Mouse (Mus musculus) G1E (cell line): ENCODE measurements at regions not wholly inside any gene's neighbourhood (a gene's known extent, or its start where the extent isn't known, plus 50 kb on each side); places are given as distances from the start of the nearest gene placed in this dataset.

ENCODE experiments used
- ATAC-seq: 2 replicates; pipeline ENCODE4 v1.8.0; 2016; ENCODE audit warnings: mild to moderate bottlenecking; ENCODE audit not compliant: insufficient number of reproducible peaks, poor library complexity, low FRiP score, severe bottlenecking; ENCODE audit errors: extremely low read depth
- DNase-seq: peaks from one replicate; pipeline ENCODE4 v3.0.0; 2012; ENCODE audit warnings: low spot score
- H3K27me3 ChIP-seq: 2 replicates; pipeline ENCODE4 v1.6.1; 2012; ENCODE audit warnings: mild to moderate bottlenecking, low read length, inconsistent platforms; ENCODE audit not compliant: insufficient read depth
- H3K36me3 ChIP-seq: replicated peaks from 2 replicates; pipeline ENCODE3; 2012; ENCODE audit warnings: mild to moderate bottlenecking, inconsistent platforms
- H3K4me1 ChIP-seq: 2 replicates; pipeline ENCODE4 v1.6.1; 2012; ENCODE audit warnings: low read depth, low read length, inconsistent platforms, mixed read lengths; ENCODE audit not compliant: insufficient read depth
- H3K4me3 ChIP-seq: 2 replicates; pipeline ENCODE4 v1.5.1; 2012; ENCODE audit warnings: low read depth, mild to moderate bottlenecking, inconsistent platforms, low read length, moderate library complexity, mixed read lengths
- H3K9me3 ChIP-seq: replicated peaks from 2 replicates; pipeline ENCODE4 v1.6.1; 2012; ENCODE audit warnings: inconsistent platforms
- CTCF ChIP-seq: IDR thresholded peaks from 2 replicates; pipeline ENCODE4 v1.5.1; 2012; ENCODE audit warnings: low read depth, low read length, inconsistent platforms, mixed read lengths
- GATA1 ChIP-seq: IDR thresholded peaks from 2 replicates; pipeline ENCODE4 v1.6.1; 2012; ENCODE audit warnings: borderline replicate concordance, low read length, inconsistent platforms, mixed read lengths
- GATA2 ChIP-seq: IDR thresholded peaks from 2 replicates; pipeline ENCODE4 v1.6.1; 2012; ENCODE audit warnings: low read depth, low read length, inconsistent platforms, borderline replicate concordance
- POLR2AphosphoS5 ChIP-seq: IDR thresholded peaks from 2 replicates; pipeline ENCODE4 v1.6.1; 2012; ENCODE audit warnings: low read depth, low read length, inconsistent platforms; ENCODE audit not compliant: insufficient replicate concordance
- TAL1 ChIP-seq: conservative IDR thresholded peaks from 2 replicates; pipeline ENCODE4 v1.6.1; 2012; ENCODE audit warnings: low read depth, low read length, inconsistent platforms, mixed read lengths

GRCm38 (mm10) chr1:190444366-190444765 is 273.9 kb upstream of the Prox1 start:
- DNase-seq (no peak), ATAC-seq (no peak)
- H3K27me3 ChIP-seq, result no peaks in the 10 kb centered on the region
- H3K36me3 ChIP-seq, result no peaks in the 10 kb centered on the region
- no peaks in the 10 kb centered on the region for H3K4me1 ChIP-seq
- no peak overlapping the region for H3K4me3 ChIP-seq
- H3K9me3 ChIP-seq, result peaks cover 74% of the 10 kb centered on the region
- TF ChIP-seq GATA1 (no peak), TAL1 (no peak), CTCF (no peak), POLR2AphosphoS5 (no peak), GATA2 (no peak)

GRCm38 (mm10) chr1:190443234-190443633 is 272.7 kb upstream of the Prox1 start:
- Histone ChIP-seq H3K27me3 (no peaks in the 10 kb centered on the region), H3K36me3 (no peaks in the 10 kb centered on the region), H3K4me1 (no peaks in the 10 kb centered on the region), H3K4me3 (no peak overlapping the region), H3K9me3 (peaks cover 70% of the 10 kb centered on the region)
- no peak for TF ChIP-seq POLR2AphosphoS5
- TF ChIP-seq GATA1, result no peak
- no peak for TF ChIP-seq GATA2
- ATAC-seq, result no peak
- no peak for DNase-seq

GRCm38 (mm10) chr1:190442166-190442565 is 271.7 kb upstream of the Prox1 start:
- Histone ChIP-seq H3K36me3 (no peaks in the 10 kb centered on the region), H3K9me3 (peaks cover 72% of the 10 kb centered on the region), H3K4me3 (no peak overlapping the region), H3K4me1 (no peaks in the 10 kb centered on the region), H3K27me3 (no peaks in the 10 kb centered on the region)
- ATAC-seq (no peak), DNase-seq (no peak)
- no peak for TF ChIP-seq TAL1
- TF ChIP-seq POLR2AphosphoS5, result no peak
- TF ChIP-seq GATA2, result no peak
- no peak for TF ChIP-seq CTCF
- no peak for TF ChIP-seq GATA1

GRCm38 (mm10) chr1:190438789-190439188 is 268.3 kb upstream of the Prox1 start:
- Histone ChIP-seq H3K36me3 (no peaks in the 10 kb centered on the region), H3K4me3 (no peak overlapping the region), H3K9me3 (peaks cover 72% of the 10 kb centered on the region), H3K27me3 (no peaks in the 10 kb centered on the region), H3K4me1 (no peaks in the 10 kb centered on the region)
- ATAC-seq (no peak), DNase-seq (no peak)
- TF ChIP-seq GATA1 (no peak), CTCF (no peak), GATA2 (no peak), TAL1 (no peak), POLR2AphosphoS5 (no peak)

- Histone ChIP-seq H3K36me3 (no peaks in the 10 kb centered on the region), H3K4me1 (no peaks in the 10 kb centered on the region), H3K27me3 (no peaks in the 10 kb centered on the region), H3K9me3 (peaks cover 86% of the 10 kb centered on the region), H3K4me3 (no peak overlapping the region)
- no peak for DNase-seq
- no peak for ATAC-seq
- TF ChIP-seq GATA1 (no peak), TAL1 (no peak)
These were observed 252.4 kb upstream of the Prox1 start for GRCm38 (mm10) chr1:190422874-190423273.

- Histone ChIP-seq H3K27me3 (no peaks in the 10 kb centered on the region), H3K4me1 (no peaks in the 10 kb centered on the region), H3K4me3 (no peak overlapping the region), H3K9me3 (peaks cover 86% of the 10 kb centered on the region), H3K36me3 (no peaks in the 10 kb centered on the region)
- DNase-seq (no peak), ATAC-seq (no peak)
- TF ChIP-seq POLR2AphosphoS5, result no peak
- no peak for TF ChIP-seq GATA1
- TF ChIP-seq CTCF, result no peak
- no peak for TF ChIP-seq TAL1
- no peak for TF ChIP-seq GATA2
These were observed 249.2 kb upstream of the Prox1 start for GRCm38 (mm10) chr1:190419709-190420108.

GRCm38 (mm10) chr1:190417326-190417725 is 246.8 kb upstream of the Prox1 start:
- no peaks in the 10 kb centered on the region for H3K36me3 ChIP-seq
- no peak for TF ChIP-seq POLR2AphosphoS5
- TF ChIP-seq CTCF, result no peak
- TF ChIP-seq TAL1, result no peak
- TF ChIP-seq GATA2, result no peak
- no peak for TF ChIP-seq GATA1
- H3K4me1 ChIP-seq, result no peaks in the 10 kb centered on the region
- DNase-seq (no peak), ATAC-seq (no peak)
- H3K4me3 ChIP-seq, result no peak overlapping the region
- no peaks in the 10 kb centered on the region for H3K27me3 ChIP-seq
- peaks cover 83% of the 10 kb centered on the region for H3K9me3 ChIP-seq
